Mouse (Mus musculus): ENCODE results near the gene Svs5. TPM values are rescaled to one million over a fixed set of nuclear protein-coding genes. Genes with fewer than 3 reads are reported as not detected.

Svs5 gene
- polyA plus RNA-seq, 1 experiment from 2014 or later, result not detected

DNA sequence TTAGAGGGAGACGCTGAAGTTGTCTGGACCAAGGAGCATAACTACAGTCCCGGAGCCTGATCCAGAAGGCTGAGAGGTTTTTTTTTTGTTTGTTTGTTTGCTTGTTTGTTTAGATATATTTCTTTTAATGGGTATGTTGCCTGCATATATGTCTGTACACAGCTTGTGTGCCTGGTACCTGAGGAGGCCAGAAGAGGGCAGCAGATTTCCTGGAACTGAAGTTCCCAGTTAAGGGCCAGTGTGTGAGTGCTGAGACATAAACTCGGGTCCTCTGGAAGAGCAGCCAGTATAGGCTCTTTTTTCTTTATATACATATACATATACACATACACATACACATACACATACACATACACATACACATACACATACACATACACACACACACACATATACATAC, 25.8 kb downstream of the Svs5 start:
- H3K4me1 ChIP-seq (replicated peaks), result no peaks in the 10 kb centered on the region
- WGBS, result 84% methylated on average over 3 of the region's 3 CpGs
- H3K9ac ChIP-seq, result no peak overlapping the region
- ATAC-seq (replicated peaks; ENCODE audit: insufficient number of reproducible peaks, insufficient read depth, low FRiP score, low read depth), result no peak
- no peak overlapping the region for H3K27ac ChIP-seq
- H3K36me3 ChIP-seq, result no peaks in the 10 kb centered on the region
- H3K27me3 ChIP-seq, result peaks cover 2% of the 10 kb centered on the region
- no peak overlapping the region for H3K4me2 ChIP-seq
- H3K4me3 ChIP-seq, result no peak overlapping the region
- H3K9me3 ChIP-seq (replicated peaks), result no peaks in the 10 kb centered on the region

- no peak for ATAC-seq (replicated peaks; ENCODE audit: insufficient number of reproducible peaks, insufficient read depth, low FRiP score, low read depth)
- H3K27me3 ChIP-seq, result peaks cover 2% of the 10 kb centered on the region
- H3K9me3 ChIP-seq (replicated peaks), result no peaks in the 10 kb centered on the region
- H3K4me1 ChIP-seq (replicated peaks), result no peaks in the 10 kb centered on the region
- no peak overlapping the region for H3K27ac ChIP-seq
- H3K4me3 ChIP-seq, result no peak overlapping the region
- H3K36me3 ChIP-seq, result no peaks in the 10 kb centered on the region
- no peak overlapping the region for H3K9ac ChIP-seq
- 75% methylated on average over 5 of the region's 5 CpGs for WGBS
- H3K4me2 ChIP-seq, result no peak overlapping the region
These were observed 26.5 kb downstream of the Svs5 start for GRCm38 (mm10) chr2:164359031-164359430.

DNA sequence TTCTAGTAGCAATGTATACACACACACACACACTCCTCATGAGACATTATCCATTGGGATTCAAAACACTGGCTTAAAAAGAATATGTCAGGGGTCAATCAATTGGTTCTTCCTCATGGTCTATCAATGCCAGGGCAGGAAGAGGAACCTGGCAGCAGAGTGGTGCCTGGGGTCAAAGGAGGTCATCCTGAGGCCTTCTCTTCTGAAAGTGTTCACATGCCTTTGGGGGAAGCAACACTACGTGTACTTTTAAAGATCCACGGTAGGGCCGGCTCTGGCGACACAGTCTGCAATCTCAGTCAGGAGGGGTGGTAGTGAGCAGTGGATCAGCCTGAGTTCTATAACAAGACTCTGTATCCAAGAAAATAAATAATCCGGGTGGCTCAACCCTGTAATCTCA, 27.1 kb downstream of the Svs5 start:
- Histone ChIP-seq H3K9ac (no peak overlapping the region), H3K9me3 (replicated peaks) (no peaks in the 10 kb centered on the region), H3K36me3 (no peaks in the 10 kb centered on the region), H3K4me3 (no peak overlapping the region), H3K27me3 (peaks cover 2% of the 10 kb centered on the region), H3K4me1 (replicated peaks) (no peaks in the 10 kb centered on the region), H3K27ac (no peak overlapping the region), H3K4me2 (no peak overlapping the region)
- WGBS, result 74% methylated on average over 5 of the region's 5 CpGs
- ATAC-seq (replicated peaks; ENCODE audit: insufficient number of reproducible peaks, insufficient read depth, low FRiP score, low read depth), result no peak

- Histone ChIP-seq H3K4me1 (replicated peaks) (no peaks in the 10 kb centered on the region), H3K4me2 (no peak overlapping the region), H3K36me3 (no peaks in the 10 kb centered on the region), H3K9ac (no peak overlapping the region), H3K4me3 (no peak overlapping the region), H3K27me3 (peaks cover 1% of the 10 kb centered on the region), H3K27ac (no peak overlapping the region), H3K9me3 (replicated peaks) (no peaks in the 10 kb centered on the region)
- 34% methylated on average over 13 of the region's 13 CpGs for WGBS
- ATAC-seq (replicated peaks; ENCODE audit: insufficient number of reproducible peaks, insufficient read depth, low FRiP score, low read depth), result no peak
These were observed 28.6 kb downstream of the Svs5 start for GRCm38 (mm10) chr2:164360974-164361657.

DNA sequence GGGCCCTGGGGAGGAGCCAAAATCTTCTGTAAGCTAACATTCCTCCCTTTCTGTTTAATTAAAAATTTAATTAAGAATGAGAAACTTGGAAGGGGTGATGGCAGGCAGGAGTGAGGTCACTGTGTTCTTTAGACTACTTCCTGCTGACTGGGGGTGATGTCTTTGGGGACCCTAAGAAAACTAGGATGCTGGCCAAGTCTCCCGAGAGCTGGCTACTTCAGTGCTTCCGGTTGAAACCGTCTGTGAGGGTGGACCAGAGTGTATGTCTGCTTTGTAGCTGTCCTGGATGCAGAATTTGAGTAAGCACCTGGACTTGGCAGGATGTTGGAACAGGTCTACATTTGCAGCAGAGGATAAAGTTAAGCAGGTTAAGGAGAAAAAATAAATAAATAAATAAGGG, 34.4 kb downstream of the Svs5 start:
- Histone ChIP-seq H3K4me3 (no peak overlapping the region), H3K27ac (no peak overlapping the region), H3K4me1 (replicated peaks) (0 out of 2 replicates have a peak, but pooled peaks cover 3% of the 10 kb centered on the region), H3K27me3 (no peaks in the 10 kb centered on the region; the same call in 1 of the 2 replicates), H3K4me2 (no peak overlapping the region), H3K9me3 (replicated peaks) (no peaks in the 10 kb centered on the region), H3K36me3 (no peaks in the 10 kb centered on the region), H3K9ac (no peak overlapping the region)
- no peak for ATAC-seq (replicated peaks; ENCODE audit: insufficient number of reproducible peaks, insufficient read depth, low FRiP score, low read depth)
- WGBS, result 45% methylated on average over 3 of the region's 3 CpGs

DNA sequence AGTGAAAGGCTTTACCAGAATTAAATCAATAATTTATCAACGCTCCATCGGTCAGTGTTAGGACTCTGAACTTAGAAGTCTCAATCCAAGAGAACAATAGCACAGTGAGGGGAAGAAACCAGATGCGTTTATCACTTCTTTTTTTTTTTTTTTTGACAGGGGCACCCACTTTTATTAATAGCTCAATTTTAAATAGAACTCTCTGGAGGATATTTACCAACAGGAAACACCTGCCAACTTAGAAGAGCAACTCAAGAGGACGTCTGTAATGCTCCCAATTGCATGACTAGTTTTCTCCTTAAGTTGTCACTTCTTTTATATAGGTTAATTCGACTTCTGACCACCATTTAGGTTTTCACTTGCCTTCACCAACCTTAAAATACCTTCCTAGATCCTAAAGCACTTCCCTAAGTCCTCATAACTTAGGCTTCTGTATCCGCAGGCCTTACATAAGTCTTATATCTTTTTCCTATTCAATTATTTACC, 36.1 kb downstream of the Svs5 start:
- Histone ChIP-seq H3K4me1 (replicated peaks) (0 out of 2 replicates have a peak, but pooled peaks cover 3% of the 10 kb centered on the region), H3K4me3 (no peak overlapping the region), H3K27ac (no peak overlapping the region), H3K9me3 (replicated peaks) (no peaks in the 10 kb centered on the region), H3K27me3 (no peaks in the 10 kb centered on the region), H3K9ac (no peak overlapping the region), H3K4me2 (no peak overlapping the region), H3K36me3 (no peaks in the 10 kb centered on the region)
- WGBS, result 77% methylated on average over 6 of the region's 6 CpGs
- ATAC-seq (replicated peaks; ENCODE audit: insufficient number of reproducible peaks, insufficient read depth, low FRiP score, low read depth), result no peak

- Histone ChIP-seq H3K27ac (no peak overlapping the region), H3K27me3 (no peaks in the 10 kb centered on the region), H3K4me2 (no peak overlapping the region), H3K4me1 (replicated peaks) (0 out of 2 replicates have a peak, but pooled peaks cover 3% of the 10 kb centered on the region), H3K9me3 (replicated peaks) (no peaks in the 10 kb centered on the region), H3K4me3 (no peak overlapping the region), H3K9ac (no peak overlapping the region), H3K36me3 (no peaks in the 10 kb centered on the region)
- ATAC-seq (replicated peaks; ENCODE audit: insufficient number of reproducible peaks, insufficient read depth, low FRiP score, low read depth), result no peak
- 72% methylated on average over 3 of the region's 3 CpGs for WGBS
These were observed 38.8 kb downstream of the Svs5 start for GRCm38 (mm10) chr2:164371371-164371770.

DNA sequence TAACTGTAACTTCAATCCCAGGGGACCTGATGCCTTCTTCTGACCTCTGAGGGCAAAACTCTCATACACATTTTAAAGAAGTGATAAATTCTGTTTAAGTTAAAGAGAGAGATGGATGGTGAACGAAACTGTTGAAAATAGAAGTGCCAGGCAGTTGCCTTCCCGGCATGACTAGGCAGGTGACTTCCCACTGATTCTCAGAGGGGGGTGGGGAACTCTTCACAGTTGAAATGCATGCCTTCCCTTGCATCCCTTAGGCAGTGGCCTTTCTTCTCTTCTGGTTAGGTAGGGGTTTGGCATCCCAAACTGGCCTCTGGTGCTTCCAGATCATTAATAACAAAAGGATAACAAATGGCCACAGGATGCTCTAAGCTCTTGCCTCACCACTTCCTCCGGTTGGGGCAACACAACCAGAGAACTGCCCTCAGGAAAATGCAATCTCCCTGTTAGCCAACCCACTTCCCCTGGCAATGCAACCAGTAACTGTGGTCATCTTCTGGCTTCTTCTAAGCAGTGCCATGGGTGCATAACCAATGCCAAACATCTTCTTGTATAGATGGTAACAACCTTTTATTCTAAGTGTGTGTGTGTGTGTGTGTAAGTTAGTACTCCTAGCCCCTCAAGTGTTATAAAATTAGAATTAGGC, 40.0 kb downstream of the Svs5 start:
- ATAC-seq (replicated peaks; ENCODE audit: insufficient number of reproducible peaks, insufficient read depth, low FRiP score, low read depth), result no peak
- 24% methylated on average over 3 of the region's 3 CpGs for WGBS
- Histone ChIP-seq H3K27ac (no peak overlapping the region), H3K4me3 (no peak overlapping the region), H3K4me1 (replicated peaks) (no peaks in the 10 kb centered on the region), H3K36me3 (no peaks in the 10 kb centered on the region), H3K9ac (no peak overlapping the region), H3K27me3 (no peaks in the 10 kb centered on the region), H3K4me2 (no peak overlapping the region), H3K9me3 (replicated peaks) (no peaks in the 10 kb centered on the region)

DNA sequence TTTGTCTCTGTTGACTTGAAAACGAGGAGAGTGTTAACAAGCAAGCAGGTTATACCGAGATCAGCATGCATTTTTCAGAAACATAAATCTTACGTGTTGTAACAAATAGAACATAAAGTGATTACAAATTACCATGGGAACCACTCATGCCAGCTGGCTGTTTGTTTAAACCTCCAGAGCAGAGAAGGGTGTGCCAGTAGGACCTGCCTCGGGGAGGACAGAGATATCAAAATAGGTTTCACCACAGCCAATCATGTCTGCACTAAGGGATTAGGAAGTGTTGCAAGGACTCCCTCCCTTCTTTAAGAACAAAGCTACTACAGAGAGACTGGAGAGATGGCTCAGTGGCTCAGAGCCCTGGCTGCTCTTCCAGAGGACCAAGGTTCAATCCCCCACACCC, 40.6 kb downstream of the Svs5 start:
- no peak overlapping the region for H3K9ac ChIP-seq
- H3K36me3 ChIP-seq, result no peaks in the 10 kb centered on the region
- no peaks in the 10 kb centered on the region for H3K9me3 ChIP-seq (replicated peaks)
- H3K27me3 ChIP-seq, result no peaks in the 10 kb centered on the region
- H3K4me1 ChIP-seq (replicated peaks), result no peaks in the 10 kb centered on the region
- no peak overlapping the region for H3K4me2 ChIP-seq
- no peak overlapping the region for H3K27ac ChIP-seq
- no peak for ATAC-seq (replicated peaks; ENCODE audit: insufficient number of reproducible peaks, insufficient read depth, low FRiP score, low read depth)
- WGBS, result 46% methylated on average over 4 of the region's 4 CpGs
- no peak overlapping the region for H3K4me3 ChIP-seq

DNA sequence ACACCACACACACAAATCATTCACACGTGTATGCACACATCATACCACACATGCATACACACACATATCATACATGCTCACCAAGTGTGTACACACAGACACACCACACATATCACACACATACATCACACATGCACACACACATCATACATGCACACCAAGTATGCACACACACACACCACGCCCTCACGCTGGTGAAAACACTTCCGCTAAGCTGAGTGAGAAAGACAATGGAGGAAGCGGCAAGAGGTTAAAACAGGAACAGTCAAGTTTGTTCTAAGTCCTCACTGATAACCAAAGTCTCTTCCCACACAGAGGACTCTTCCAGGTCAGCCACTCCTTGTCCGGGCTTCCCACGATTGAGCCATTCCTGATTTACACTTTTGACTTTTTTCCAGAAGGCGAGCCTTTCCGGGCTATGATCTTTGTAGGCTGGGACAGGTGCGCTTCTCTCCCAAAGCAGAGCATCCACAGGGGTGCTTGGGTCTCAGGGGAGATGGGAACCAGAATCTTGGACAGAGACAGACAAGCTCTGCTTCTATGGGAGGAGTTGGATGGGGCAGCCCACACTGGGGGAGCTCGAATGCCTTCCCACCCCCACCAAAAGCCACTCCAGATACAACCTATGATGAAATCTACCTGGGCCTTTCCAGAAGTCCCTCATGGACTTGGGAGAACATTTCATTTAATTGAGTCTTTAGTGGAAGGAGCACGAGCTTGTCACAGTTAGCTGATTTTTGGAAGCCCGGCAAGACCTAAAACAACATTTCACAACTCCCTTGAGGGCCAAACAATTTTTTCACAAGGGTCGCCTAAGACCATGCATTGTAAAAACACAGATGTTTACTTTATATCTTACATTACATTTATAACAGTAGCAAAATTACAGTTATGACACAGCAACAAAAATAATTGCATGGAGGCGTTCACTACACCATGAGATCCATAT, 45.2 kb downstream of the Svs5 start:
- Histone ChIP-seq H3K9me3 (replicated peaks) (no peaks in the 10 kb centered on the region), H3K4me1 (replicated peaks) (no peaks in the 10 kb centered on the region), H3K36me3 (no peaks in the 10 kb centered on the region), H3K4me3 (no peak overlapping the region), H3K27me3 (no peaks in the 10 kb centered on the region), H3K27ac (no peak overlapping the region), H3K4me2 (no peak overlapping the region), H3K9ac (no peak overlapping the region)
- ATAC-seq (replicated peaks; ENCODE audit: insufficient number of reproducible peaks, insufficient read depth, low FRiP score, low read depth), result no peak
- 76% methylated on average over 15 of the region's 15 CpGs for WGBS

GRCm38 (mm10) chr2:164381726-164382125, 49.2 kb downstream of the Svs5 start:
- WGBS, result 72% methylated on average over 8 of the region's 8 CpGs
- Histone ChIP-seq H3K27me3 (peaks cover 5% of the 10 kb centered on the region; the same call in 1 of the 2 replicates), H3K9ac (no peak overlapping the region), H3K4me2 (no peak overlapping the region), H3K4me1 (replicated peaks) (peaks cover 9% of the 10 kb centered on the region), H3K4me3 (no peak overlapping the region), H3K27ac (no peak overlapping the region), H3K9me3 (replicated peaks) (no peaks in the 10 kb centered on the region), H3K36me3 (no peaks in the 10 kb centered on the region)
- ATAC-seq (replicated peaks; ENCODE audit: insufficient number of reproducible peaks, insufficient read depth, low FRiP score, low read depth), result no peak

Data from heart, embryonic 15.5 days (tissue).